Mouse (Mus musculus): ENCODE results near the gene Cyb5d1.
A peak's percentile ranks its signal among the peaks of the same experiment; 100 is the strongest.

Gene Cyb5d1

GRCm38 (mm10) chr11:69415668-69416451, 20.4 kb upstream of the Cyb5d1 start:
- DNase-seq (ENCODE audit: low spot score): no peak

GRCm38 (mm10) chr11:69415327-69415667, 19.9 kb upstream of the Cyb5d1 start:
- DNase-seq (ENCODE audit: low spot score): no peak

GRCm38 (mm10) chr11:69414421-69415326, 19.2 kb upstream of the Cyb5d1 start:
- DNase-seq (ENCODE audit: low spot score): no peak

GRCm38 (mm10) chr11:69413221-69414181, 18.1 kb upstream of the Cyb5d1 start, which contains the start of gene Kdm6b:
Gene Kdm6b (minus strand): TSS chr11:69413675.
- DNase-seq (ENCODE audit: low spot score): no peak

DNA sequence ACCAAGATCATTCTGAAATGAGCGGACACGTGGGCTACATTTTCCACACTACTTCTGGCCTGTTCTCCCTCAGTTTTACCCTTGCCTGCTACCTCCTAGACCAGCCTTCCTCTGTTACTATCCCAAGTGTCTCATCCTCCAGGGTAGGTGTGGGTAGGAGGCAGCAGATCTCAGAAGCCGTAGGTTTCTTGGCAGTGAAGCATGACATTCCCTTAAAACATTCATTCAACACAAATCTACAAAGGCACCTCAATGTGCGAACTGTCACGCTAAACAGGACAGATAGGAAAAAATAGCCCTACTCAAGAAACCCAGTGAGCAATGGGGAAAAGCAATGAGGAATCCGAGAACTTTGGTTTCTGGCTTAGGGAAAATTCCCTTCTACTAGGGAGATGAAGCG, 17.1 kb upstream of the Cyb5d1 start:
- DNase-seq (ENCODE audit: low spot score): no peak

DNA sequence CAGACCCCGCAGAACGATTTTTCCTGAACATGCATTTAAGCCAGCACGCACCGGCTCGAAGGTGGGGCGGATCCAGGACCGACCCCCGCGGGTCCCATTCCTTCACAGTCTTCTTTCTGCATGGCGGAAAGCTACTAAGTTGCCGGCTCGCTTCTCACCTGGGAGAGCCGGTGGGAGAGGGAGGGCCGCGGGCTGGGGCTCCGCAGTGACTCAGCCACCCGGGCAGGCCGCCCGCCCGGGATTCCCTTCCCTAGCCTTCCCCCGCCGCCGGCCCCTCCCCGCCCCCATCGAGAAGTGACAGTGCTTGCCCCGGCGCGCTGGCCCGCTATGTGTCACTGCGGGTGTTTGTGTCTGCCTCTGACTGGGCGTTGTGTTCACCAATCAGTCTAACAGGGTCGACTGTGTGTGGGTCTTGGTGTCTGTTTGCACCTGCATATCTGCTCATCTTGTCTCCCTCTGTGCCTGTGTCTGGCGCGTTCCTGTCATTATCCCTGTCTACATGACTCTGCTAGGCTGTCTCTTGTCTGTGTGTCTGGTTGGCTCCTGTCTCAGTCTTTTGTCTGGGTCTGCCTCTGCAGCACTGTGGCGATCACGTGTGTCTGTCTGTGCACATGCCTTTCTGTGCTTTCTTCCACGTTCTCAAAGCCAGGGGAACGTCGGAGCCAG, 16.2 kb upstream of the Cyb5d1 start:
- DNase-seq (ENCODE audit: low spot score): no peak

GRCm38 (mm10) chr11:69411073-69411535, 15.7 kb upstream of the Cyb5d1 start:
- peak; percentile 86 for DNase-seq (ENCODE audit: low spot score)

GRCm38 (mm10) chr11:69410310-69411072, 15.1 kb upstream of the Cyb5d1 start:
- no peak for DNase-seq (ENCODE audit: low spot score)

- DNase-seq (ENCODE audit: low spot score): no peak
Measured at GRCm38 (mm10) chr11:69410045-69410309, 14.5 kb upstream of the Cyb5d1 start.

DNA sequence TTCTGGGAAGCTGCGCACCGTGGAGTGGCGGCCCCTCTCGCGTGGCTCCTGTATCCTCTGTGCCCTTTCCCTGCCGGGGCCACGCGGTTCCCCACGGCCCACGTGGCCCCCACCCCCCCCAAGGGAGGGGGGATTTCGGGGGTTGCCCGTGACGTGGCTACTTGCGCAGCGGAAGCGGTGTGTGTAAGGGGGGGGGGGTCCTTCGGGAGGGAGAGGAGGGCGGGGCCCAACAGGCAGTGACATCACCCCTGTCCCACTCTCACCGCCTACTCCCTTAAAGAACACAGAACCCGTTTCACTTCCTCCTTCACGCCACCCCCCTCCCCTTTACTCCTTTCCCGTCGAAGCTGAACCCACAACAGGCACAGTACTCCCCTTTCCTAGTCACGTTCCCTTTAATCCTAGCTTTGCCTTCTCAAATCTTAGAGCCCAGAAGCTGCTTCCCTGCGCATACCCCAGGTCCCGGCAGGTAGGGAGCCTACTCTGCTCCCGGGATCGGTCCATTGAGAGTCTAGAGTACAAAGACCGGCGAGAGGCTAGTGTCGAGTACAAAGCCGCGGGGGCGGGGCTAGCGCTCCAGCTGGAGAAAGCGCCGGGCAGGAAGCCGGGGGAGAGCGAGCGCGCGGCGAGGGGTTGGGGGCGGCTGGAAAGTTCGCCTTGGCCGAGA, 14.1 kb upstream of the Cyb5d1 start:
- no peak for DNase-seq (ENCODE audit: low spot score)

- DNase-seq (ENCODE audit: low spot score): peak; percentile 80
Measured at GRCm38 (mm10) chr11:69408541-69409377, 13.3 kb upstream of the Cyb5d1 start.

DNA sequence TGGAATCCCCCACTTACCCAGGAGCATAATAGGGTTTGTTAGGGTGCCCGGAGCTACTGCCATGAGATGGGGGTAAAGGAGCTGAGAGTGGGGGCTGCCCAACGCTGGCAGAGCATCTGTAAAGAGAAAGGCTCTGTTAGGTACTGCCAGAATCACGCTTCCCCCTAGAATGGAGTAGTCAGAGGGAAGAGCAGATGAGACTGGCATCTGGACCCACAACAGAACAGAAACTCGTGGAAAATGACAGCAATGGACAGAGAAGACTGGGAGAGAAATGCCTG, 12.2 kb upstream of the Cyb5d1 start:
- no peak for DNase-seq (ENCODE audit: low spot score)

DNA sequence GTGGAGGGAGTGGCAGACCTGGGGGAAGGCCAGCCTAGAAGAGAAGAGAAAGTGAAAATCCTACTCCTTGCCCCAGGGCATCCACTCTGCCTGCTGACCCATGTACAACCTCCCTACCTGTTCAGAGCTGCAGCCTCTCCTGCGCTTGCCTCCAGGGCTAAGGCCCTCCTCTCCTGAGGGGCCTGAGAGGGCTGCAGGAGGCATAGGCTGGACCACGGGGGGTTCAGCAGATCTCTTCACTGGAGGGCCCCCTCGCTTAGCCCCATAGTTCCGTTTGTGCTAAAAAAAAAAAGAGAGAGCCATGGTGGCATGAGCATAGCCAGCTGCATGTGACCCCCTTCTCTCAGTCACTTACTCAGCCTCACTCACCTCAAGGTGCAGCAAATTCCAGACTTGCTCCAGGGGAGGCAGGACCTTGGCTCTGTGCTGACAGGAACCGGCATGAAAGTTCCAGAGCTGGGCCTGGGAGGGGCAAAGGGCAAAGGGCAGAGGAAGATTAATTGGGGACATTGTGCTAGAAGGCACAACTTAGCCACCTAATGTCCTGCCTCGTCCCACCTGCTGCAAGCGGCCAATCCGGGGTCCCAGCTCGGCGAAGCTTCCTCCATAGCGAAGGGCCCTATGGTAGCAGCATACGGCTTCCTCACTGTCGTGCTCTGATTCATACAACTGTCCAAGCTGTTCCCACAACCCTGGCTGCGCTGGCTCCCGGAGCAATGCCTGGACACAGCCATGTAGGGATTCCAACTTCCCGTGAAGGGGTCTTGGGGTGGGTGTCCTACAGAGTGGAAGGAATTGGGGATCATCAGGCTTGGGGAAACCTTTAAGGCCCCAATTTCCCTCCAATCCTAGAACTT, 11.7 kb upstream of the Cyb5d1 start:
- no peak for DNase-seq (ENCODE audit: low spot score)

- no peak for DNase-seq (ENCODE audit: low spot score)
Measured at GRCm38 (mm10) chr11:69406282-69406681, 10.9 kb upstream of the Cyb5d1 start.

DNA sequence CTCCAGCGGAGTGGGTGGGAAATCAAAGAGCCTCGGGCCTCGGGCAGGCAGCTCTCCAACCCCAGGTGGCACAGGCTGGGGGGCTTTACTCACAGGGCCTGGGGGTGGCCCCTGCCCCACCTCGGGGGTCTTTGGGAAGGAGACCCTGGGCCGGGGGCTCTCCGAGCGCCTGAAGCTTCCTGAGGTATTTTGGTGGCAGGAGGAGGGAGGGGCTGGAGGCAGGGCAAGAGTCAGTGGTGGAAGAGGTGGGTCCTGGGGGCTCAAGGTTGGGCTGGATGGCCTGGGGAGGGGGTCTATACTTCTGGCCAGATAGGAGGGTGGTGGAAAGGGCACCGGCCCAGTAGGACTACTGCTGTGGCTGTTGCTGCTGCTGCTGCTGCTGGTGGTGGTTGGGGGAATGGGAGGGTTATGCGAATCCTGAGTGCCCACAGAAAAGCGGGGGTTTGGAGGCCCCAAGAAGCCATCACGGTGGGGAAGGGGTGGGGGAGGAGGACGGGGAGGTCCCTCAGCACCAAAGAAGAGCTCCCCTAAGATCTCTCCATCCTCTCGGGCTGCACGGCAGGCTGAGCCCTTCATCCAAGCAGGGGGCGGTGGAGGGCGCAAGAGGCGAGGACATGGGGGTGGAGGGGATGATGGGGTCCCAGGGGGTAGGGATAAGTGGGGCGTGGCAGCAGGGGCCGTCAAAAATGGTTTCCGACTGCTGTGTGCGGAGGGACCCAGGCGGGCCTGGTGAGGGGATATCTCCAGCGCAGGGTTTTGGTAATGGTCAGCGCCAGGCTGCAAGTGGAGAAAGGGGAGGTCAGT, 10.2 kb upstream of the Cyb5d1 start:
- DNase-seq (ENCODE audit: low spot score): no peak

- DNase-seq (ENCODE audit: low spot score): no peak
Measured at GRCm38 (mm10) chr11:69404595-69405396, 9.4 kb upstream of the Cyb5d1 start.

All from layer of hippocampus, adult 9-10 months (tissue).